Mouse (Mus musculus): ENCODE data around the gene Nrros. TPM values are rescaled to one million over a fixed set of nuclear protein-coding genes. Genes with fewer than 3 reads are reported as not detected.
A peak's percentile ranks its signal among the peaks of the same experiment; 100 is the strongest.

Gene Nrros
- polyA plus RNA-seq, 1 experiment from 2014 or later, result 11.1 TPM

- whole genome bisulfite sequencing, result 91% methylated on average over 4 of the region's 4 CpGs
- H3K36me3 ChIP-seq, result no peaks in the 10 kb centered on the region
- no peak for DNase-seq (ENCODE audit: low spot score)
These were observed 9.6 kb upstream of the Nrros start for GRCm38 (mm10) chr16:32175029-32175428.

GRCm38 (mm10) chr16:32174340-32175005 lies 9.1 kb upstream of the Nrros start:
- H3K27me3 ChIP-seq (ENCODE audit: insufficient read depth, poor library complexity, severe bottlenecking), result no peaks in the 10 kb centered on the region
- WGBS, result 76% methylated on average over 8 of the region's 8 CpGs
- DNase-seq (ENCODE audit: low spot score), result no peak
- no peaks in the 10 kb centered on the region for H3K9me3 ChIP-seq
- no peaks in the 10 kb centered on the region for H3K36me3 ChIP-seq
- H3K27ac ChIP-seq, result no peak overlapping the region
- H3K4me1 ChIP-seq (replicated peaks), result peaks cover 12% of the 10 kb centered on the region
- no peak overlapping the region for H3K4me3 ChIP-seq

More at GRCm38 (mm10) chr16:32175029-32175428, 9.6 kb upstream of the Nrros start:
- Histone ChIP-seq H3K27me3 (ENCODE audit: insufficient read depth, poor library complexity, severe bottlenecking) (no peaks in the 10 kb centered on the region), H3K9me3 (no peaks in the 10 kb centered on the region), H3K4me1 (replicated peaks) (peaks cover 12% of the 10 kb centered on the region), H3K4me3 (no peak overlapping the region), H3K27ac (no peak overlapping the region)

- no peak overlapping the region for H3K27ac ChIP-seq
- 71% methylated on average over 11 of the region's 11 CpGs for whole genome bisulfite sequencing
- H3K27me3 ChIP-seq (ENCODE audit: insufficient read depth, poor library complexity, severe bottlenecking), result no peaks in the 10 kb centered on the region
- H3K4me1 ChIP-seq (replicated peaks), result peaks cover 12% of the 10 kb centered on the region
- no peaks in the 10 kb centered on the region for H3K9me3 ChIP-seq
- no peaks in the 10 kb centered on the region for H3K36me3 ChIP-seq
- DNase-seq (ENCODE audit: low spot score), result no peak
- H3K4me3 ChIP-seq, result no peak overlapping the region
These were observed 8.0 kb upstream of the Nrros start for GRCm38 (mm10) chr16:32173401-32173800.

- H3K4me3 ChIP-seq, result no peak overlapping the region
- WGBS, result 85% methylated on average over 5 of the region's 5 CpGs
- DNase-seq (ENCODE audit: low spot score), result no peak
These were observed 5.8 kb upstream of the Nrros start for GRCm38 (mm10) chr16:32171031-32171731.

GRCm38 (mm10) chr16:32167819-32168545 lies 2.6 kb upstream of the Nrros start:
- Histone ChIP-seq H3K4me1 (replicated peaks) (peaks cover 21% of the 10 kb centered on the region), H3K36me3 (no peaks in the 10 kb centered on the region), H3K4me3 (no peak overlapping the region), H3K27ac (no peak overlapping the region), H3K9me3 (no peaks in the 10 kb centered on the region), H3K27me3 (ENCODE audit: insufficient read depth, poor library complexity, severe bottlenecking) (peaks cover 29% of the 10 kb centered on the region)
- no peak for DNase-seq (ENCODE audit: low spot score)
- 94% methylated on average over 4 of the region's 4 CpGs for WGBS

More at GRCm38 (mm10) chr16:32171031-32171731, 5.8 kb upstream of the Nrros start:
- Histone ChIP-seq H3K27me3 (ENCODE audit: insufficient read depth, poor library complexity, severe bottlenecking) (peaks cover under 1% of the 10 kb centered on the region; the same call in 1 of the 2 replicates), H3K9me3 (no peaks in the 10 kb centered on the region), H3K27ac (no peak overlapping the region), H3K36me3 (no peaks in the 10 kb centered on the region), H3K4me1 (replicated peaks) (0 out of 2 replicates have a peak, but pooled peaks cover 3% of the 10 kb centered on the region)

- no peak overlapping the region for H3K27ac ChIP-seq
- WGBS, result 69% methylated on average over 19 of the region's 19 CpGs
These were observed 882 bp downstream of the Nrros start for GRCm38 (mm10) chr16:32164396-32165027.

GRCm38 (mm10) chr16:32163891-32164290 lies 1.5 kb downstream of the Nrros start:
- H3K9me3 ChIP-seq, result no peaks in the 10 kb centered on the region
- no peaks in the 10 kb centered on the region for H3K36me3 ChIP-seq
- peaks cover 29% of the 10 kb centered on the region for H3K27me3 ChIP-seq (ENCODE audit: insufficient read depth, poor library complexity, severe bottlenecking)
- 82% methylated on average over 5 of the region's 5 CpGs for WGBS
- H3K4me1 ChIP-seq (replicated peaks), result peaks cover 21% of the 10 kb centered on the region
- H3K4me3 ChIP-seq, result no peak overlapping the region
- no peak overlapping the region for H3K27ac ChIP-seq
- no peak for DNase-seq (ENCODE audit: low spot score)

More at GRCm38 (mm10) chr16:32164396-32165027, 882 bp downstream of the Nrros start:
- Histone ChIP-seq H3K4me1 (replicated peaks) (peaks cover 21% of the 10 kb centered on the region), H3K27me3 (ENCODE audit: insufficient read depth, poor library complexity, severe bottlenecking) (peaks cover 29% of the 10 kb centered on the region), H3K4me3 (peak overlapping the region; percentile 42), H3K9me3 (no peaks in the 10 kb centered on the region), H3K36me3 (no peaks in the 10 kb centered on the region)
- no peak for DNase-seq (ENCODE audit: low spot score)

- H3K27ac ChIP-seq, result no peak overlapping the region
- WGBS, result 78% methylated on average over 4 of the region's 4 CpGs
- peaks cover 21% of the 10 kb centered on the region for H3K4me1 ChIP-seq (replicated peaks)
- peaks cover 29% of the 10 kb centered on the region for H3K27me3 ChIP-seq (ENCODE audit: insufficient read depth, poor library complexity, severe bottlenecking)
- no peak overlapping the region for H3K4me3 ChIP-seq
- no peaks in the 10 kb centered on the region for H3K36me3 ChIP-seq
- DNase-seq (ENCODE audit: low spot score), result no peak
- no peaks in the 10 kb centered on the region for H3K9me3 ChIP-seq
These were observed 2.0 kb downstream of the Nrros start for GRCm38 (mm10) chr16:32163392-32163791.

GRCm38 (mm10) chr16:32160742-32161323 lies 4.6 kb downstream of the Nrros start:
- Histone ChIP-seq H3K36me3 (no peaks in the 10 kb centered on the region), H3K27me3 (ENCODE audit: insufficient read depth, poor library complexity, severe bottlenecking) (peaks cover 25% of the 10 kb centered on the region), H3K4me1 (replicated peaks) (peaks cover 21% of the 10 kb centered on the region), H3K4me3 (no peak overlapping the region), H3K9me3 (no peaks in the 10 kb centered on the region), H3K27ac (no peak overlapping the region)
- DNase-seq (ENCODE audit: low spot score), result no peak
- WGBS, result 93% methylated on average over 9 of the region's 9 CpGs

GRCm38 (mm10) chr16:32158966-32159365 lies 6.4 kb downstream of the Nrros start:
- no peaks in the 10 kb centered on the region for H3K9me3 ChIP-seq
- H3K36me3 ChIP-seq, result no peaks in the 10 kb centered on the region
- peaks cover 8% of the 10 kb centered on the region; the same call in 1 of the 2 replicates for H3K27me3 ChIP-seq (ENCODE audit: insufficient read depth, poor library complexity, severe bottlenecking)
- H3K4me1 ChIP-seq (replicated peaks), result 0 out of 2 replicates have a peak, but pooled peaks cover 5% of the 10 kb centered on the region
- DNase-seq (ENCODE audit: low spot score), result no peak
- H3K27ac ChIP-seq, result no peak overlapping the region
- 90% methylated on average over 3 of the region's 3 CpGs for WGBS
- H3K4me3 ChIP-seq, result no peak overlapping the region

GRCm38 (mm10) chr16:32157369-32157768 lies 8.0 kb downstream of the Nrros start:
- no peaks in the 10 kb centered on the region for H3K36me3 ChIP-seq
- H3K27ac ChIP-seq, result no peak overlapping the region
- WGBS, result 87% methylated on average over 2 of the region's 2 CpGs
- no peak overlapping the region for H3K4me3 ChIP-seq
- no peaks in the 10 kb centered on the region for H3K4me1 ChIP-seq (replicated peaks)
- no peaks in the 10 kb centered on the region for H3K9me3 ChIP-seq
- H3K27me3 ChIP-seq (ENCODE audit: insufficient read depth, poor library complexity, severe bottlenecking), result no peaks in the 10 kb centered on the region
- no peak for DNase-seq (ENCODE audit: low spot score)

- no peaks in the 10 kb centered on the region for H3K27me3 ChIP-seq (ENCODE audit: insufficient read depth, poor library complexity, severe bottlenecking)
- H3K4me3 ChIP-seq, result no peak overlapping the region
- WGBS, result 55% methylated on average over 3 of the region's 3 CpGs
- no peak for DNase-seq (ENCODE audit: low spot score)
- H3K27ac ChIP-seq, result no peak overlapping the region
- no peaks in the 10 kb centered on the region for H3K36me3 ChIP-seq
- H3K4me1 ChIP-seq (replicated peaks), result no peaks in the 10 kb centered on the region
- no peaks in the 10 kb centered on the region for H3K9me3 ChIP-seq
These were observed 8.7 kb downstream of the Nrros start for GRCm38 (mm10) chr16:32156719-32157118.

All from hindbrain, embryonic 10.5 days (tissue).